Mouse (Mus musculus): Measurements from ENCODE around the gene Rsl1d1.
"Not testable (repeated sequence)": the region's sequence is repeated elsewhere in the genome, so short reads cannot be mapped to it uniquely, and the experiment has no call there.

Gene Rsl1d1

DNA sequence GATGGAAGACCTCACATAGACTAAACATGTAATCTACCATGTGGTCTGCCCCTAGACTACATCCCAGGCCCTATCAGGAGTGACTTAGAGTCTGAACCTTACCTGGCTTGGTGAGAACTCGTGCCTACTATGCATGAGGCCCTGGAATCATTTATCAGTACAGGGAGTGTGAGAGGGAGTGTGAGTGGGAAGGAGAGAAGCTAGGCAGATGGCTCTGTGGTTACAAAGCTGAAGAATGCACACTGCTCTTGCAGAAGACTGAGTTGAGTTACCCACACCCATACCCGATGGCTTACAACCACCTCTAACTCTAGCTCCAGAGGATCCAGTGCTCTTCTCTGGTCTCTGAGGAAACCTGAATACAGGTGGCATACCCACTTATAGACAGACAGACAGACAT, 36.7 kb downstream of the Rsl1d1 start:
- in situ Hi-C loops (cut with MboI; ENCODE audit: unreplicated experiment in 2 of 2) = loop anchor here (10.0 to 25.0 kb wide), 2 partner anchors 72 to 604 kb away; no protein-coding TSS in a partner anchor

- in situ Hi-C loops (cut with MboI; ENCODE audit: unreplicated experiment in 2 of 2) = loop anchor here (10.0 to 25.0 kb wide), 2 partner anchors 70 to 602 kb away; no protein-coding TSS in a partner anchor
These were observed 38.4 kb downstream of the Rsl1d1 start for GRCm38 (mm10) chr16:11164695-11165255.

GRCm38 (mm10) chr16:11157721-11158120, 45.4 kb downstream of the Rsl1d1 start:
- in situ Hi-C loops (cut with MboI; ENCODE audit: unreplicated experiment in 2 of 2) = loop anchor here in 1 of 2 experiments (25.0 kb wide), 1 partner anchor 595 kb away; no protein-coding TSS in a partner anchor

DNA sequence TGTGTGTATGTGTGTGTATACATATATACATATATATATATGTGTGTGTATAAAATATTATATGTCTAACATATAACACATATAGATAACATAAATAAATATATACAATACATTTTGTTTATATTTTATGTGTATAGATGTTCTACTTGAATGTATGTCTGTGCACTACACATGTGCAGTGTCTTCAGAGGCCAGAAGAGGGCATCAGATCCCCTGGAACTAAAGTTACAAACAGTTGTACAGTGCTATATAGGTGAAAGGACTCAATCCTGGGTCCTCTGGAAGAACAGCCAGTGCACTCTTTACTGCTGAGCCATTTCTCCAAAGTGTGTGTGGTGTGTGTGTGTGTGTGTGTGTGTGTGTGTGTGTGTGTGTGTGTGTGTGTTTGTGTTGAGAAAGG, 48.6 kb downstream of the Rsl1d1 start:
- in situ Hi-C loops (cut with MboI; ENCODE audit: unreplicated experiment in 2 of 2) = loop anchor here in 1 of 2 experiments (25.0 kb wide), 1 partner anchor 592 kb away; no protein-coding TSS in a partner anchor

GRCm38 (mm10) chr16:11143706-11144483, 59.2 kb downstream of the Rsl1d1 start:
- in situ Hi-C loops (cut with MboI; ENCODE audit: unreplicated experiment in 2 of 2) = not testable (repeated sequence)
